Mouse (Mus musculus): ENCODE measurements around the gene Nup35. TPM values are rescaled to one million over a fixed set of nuclear protein-coding genes. Genes with fewer than 3 reads are reported as not detected.

Gene Nup35
- total and polyA plus RNA-seq, 2 experiments from 2014 or later = 30.4 to 48.1 TPM

DNA sequence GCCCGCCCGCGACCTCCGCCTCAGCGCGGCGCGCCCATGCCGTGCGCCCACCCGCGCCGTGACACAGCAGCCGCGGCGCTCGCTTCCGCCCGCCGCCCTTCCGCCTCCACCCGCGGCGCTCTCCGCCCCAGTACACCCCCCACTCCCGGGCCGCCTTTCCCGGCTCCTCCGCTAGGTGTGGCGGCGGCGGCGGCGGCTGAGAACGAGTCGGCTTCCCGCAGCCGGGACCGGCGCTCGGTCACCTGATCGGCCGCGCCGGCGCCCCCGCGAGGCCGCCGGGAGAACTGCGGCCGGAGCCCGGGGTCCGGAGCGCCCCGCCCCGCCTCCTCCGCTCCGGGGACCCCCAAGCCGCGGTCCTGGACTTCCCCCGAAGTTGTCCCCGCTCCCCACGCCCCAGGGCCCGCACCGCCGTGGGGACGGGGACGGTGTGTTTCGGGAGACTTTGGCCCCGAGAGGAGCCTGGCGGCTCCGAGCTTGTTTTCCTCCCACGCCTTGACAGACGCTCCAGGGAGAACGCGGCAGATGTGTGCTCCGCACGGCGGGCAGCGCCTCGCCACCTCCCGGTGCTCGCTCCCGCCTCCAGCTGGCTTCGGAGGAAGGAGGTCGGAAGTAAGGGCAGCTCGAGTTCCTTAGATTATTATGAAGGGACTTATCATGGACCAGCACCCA lies 35.9 kb upstream of the Nup35 start, which contains the start of gene Nckap1:
Nckap1 (minus strand) TSS at position 338 of the 669 bp plus-strand sequence.
- peak within 1 kb of the TSS; percentile 99 for H3K9ac ChIP-seq (replicated peaks; ENCODE audit: low read length)
- H3K36me3 ChIP-seq (ENCODE audit: insufficient read depth, low read length) = no peaks in the 10 kb centered on the region
- H3K27me3 ChIP-seq (ENCODE audit: insufficient read depth, low read length) = no peaks in the 10 kb centered on the region
- TF ChIP-seq CTCF (IDR thresholded peaks at IDR 0.05; ENCODE audit: low read depth) = peak; percentile 43
- under 1% methylated on average over 73 of the region's 88 CpGs for WGBS
- peak within 1 kb of the TSS; percentile 99 for H3K27ac ChIP-seq
- peak within 1 kb of the TSS; percentile 67 for H3K4me2 ChIP-seq (ENCODE audit: low read depth, low read length)
- DNase-seq (ENCODE audit: low spot score) (peak; percentile 92), ATAC-seq (peak; percentile 96)
- H3K9me3 ChIP-seq (ENCODE audit: low read length) = no peaks in the 10 kb centered on the region
- H3K4me1 ChIP-seq (ENCODE audit: insufficient read depth, low read length) = peaks cover 10% of the 10 kb centered on the region
- H3K4me3 ChIP-seq (ENCODE audit: low read length) = peak within 1 kb of the TSS; percentile 92

DNA sequence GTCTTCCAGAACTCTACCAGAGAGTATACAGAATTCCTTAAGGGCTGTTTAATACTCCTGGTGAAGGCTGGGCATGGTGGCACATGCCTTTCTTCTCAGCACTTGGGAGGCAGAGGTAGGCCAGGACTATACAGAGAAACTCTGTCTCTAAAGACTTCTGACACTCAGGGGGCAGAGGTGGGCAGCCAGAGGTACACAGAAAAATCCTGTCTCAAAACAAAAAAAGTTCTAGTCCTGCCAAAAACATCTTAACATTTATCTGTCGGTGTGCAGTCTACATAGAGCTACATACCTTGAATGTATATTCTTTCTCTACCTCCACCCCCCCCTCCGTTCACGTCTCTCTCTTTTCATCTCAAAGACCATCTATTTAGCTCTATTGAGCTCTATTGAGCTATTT lies 34.7 kb upstream of the Nup35 start:
- DNase-seq (ENCODE audit: low spot score) = no peak

DNA sequence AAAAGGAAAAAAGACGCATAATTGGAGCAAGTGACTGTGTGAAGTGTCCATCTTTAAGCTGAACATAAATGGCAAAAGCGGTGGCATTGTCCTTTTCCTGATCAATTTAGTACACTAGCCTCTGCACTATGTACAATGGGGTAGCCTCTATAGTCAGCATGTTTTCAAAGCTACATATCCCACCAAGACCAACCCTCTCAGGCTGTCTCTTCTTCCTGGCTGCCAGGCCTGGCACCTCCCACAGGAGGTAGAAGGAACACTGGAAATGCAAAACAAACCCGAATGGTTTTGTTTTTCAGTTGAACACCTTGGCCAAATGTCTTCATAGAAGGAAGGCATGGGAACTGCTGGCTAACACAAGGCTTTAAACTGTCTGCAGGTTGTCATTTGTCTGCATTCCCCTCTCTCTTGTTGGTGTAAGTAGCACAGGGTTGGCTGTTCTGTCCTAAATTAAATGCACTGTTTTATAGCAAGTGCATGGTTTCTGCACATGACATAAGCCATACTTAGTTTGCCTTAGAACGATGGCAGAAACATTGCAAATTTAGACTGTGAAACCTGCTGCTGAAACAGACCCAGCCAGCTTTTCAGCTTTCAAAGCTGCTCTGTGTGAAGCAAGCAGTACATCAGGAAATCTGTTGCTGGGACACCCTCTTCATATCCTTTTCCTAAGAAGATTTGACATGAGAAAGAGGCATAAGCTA lies 22.7 kb upstream of the Nup35 start:
- TF ChIP-seq CTCF (IDR thresholded peaks at IDR 0.05; ENCODE audit: low read depth) = no peak
- Histone ChIP-seq H3K4me3 (ENCODE audit: low read length) (no peak overlapping the region), H3K36me3 (ENCODE audit: insufficient read depth, low read length) (no peaks in the 10 kb centered on the region), H3K4me2 (ENCODE audit: low read depth, low read length) (no peak overlapping the region), H3K4me1 (ENCODE audit: insufficient read depth, low read length) (no peaks in the 10 kb centered on the region), H3K9ac (replicated peaks; ENCODE audit: low read length) (no peak overlapping the region), H3K9me3 (ENCODE audit: low read length) (no peaks in the 10 kb centered on the region), H3K27me3 (ENCODE audit: insufficient read depth, low read length) (no peaks in the 10 kb centered on the region), H3K27ac (no peak overlapping the region)
- no peak for DNase-seq (ENCODE audit: low spot score)
- 71% methylated on average over 4 of the region's 4 CpGs for WGBS
- ATAC-seq = no peak

More for the DNA sequence above, 34.7 kb upstream of the Nup35 start:
- Histone ChIP-seq H3K36me3 (ENCODE audit: insufficient read depth, low read length) (no peaks in the 10 kb centered on the region), H3K27ac (no peak overlapping the region), H3K4me3 (ENCODE audit: low read length) (no peak overlapping the region), H3K9me3 (ENCODE audit: low read length) (no peaks in the 10 kb centered on the region), H3K4me2 (ENCODE audit: low read depth, low read length) (no peak overlapping the region), H3K9ac (replicated peaks; ENCODE audit: low read length) (no peak overlapping the region), H3K27me3 (ENCODE audit: insufficient read depth, low read length) (no peaks in the 10 kb centered on the region), H3K4me1 (ENCODE audit: insufficient read depth, low read length) (peaks cover 10% of the 10 kb centered on the region)
- no peak for TF ChIP-seq CTCF (IDR thresholded peaks at IDR 0.05; ENCODE audit: low read depth)
- 83% methylated on average over 3 of the region's 3 CpGs for WGBS
- ATAC-seq = no peak

DNA sequence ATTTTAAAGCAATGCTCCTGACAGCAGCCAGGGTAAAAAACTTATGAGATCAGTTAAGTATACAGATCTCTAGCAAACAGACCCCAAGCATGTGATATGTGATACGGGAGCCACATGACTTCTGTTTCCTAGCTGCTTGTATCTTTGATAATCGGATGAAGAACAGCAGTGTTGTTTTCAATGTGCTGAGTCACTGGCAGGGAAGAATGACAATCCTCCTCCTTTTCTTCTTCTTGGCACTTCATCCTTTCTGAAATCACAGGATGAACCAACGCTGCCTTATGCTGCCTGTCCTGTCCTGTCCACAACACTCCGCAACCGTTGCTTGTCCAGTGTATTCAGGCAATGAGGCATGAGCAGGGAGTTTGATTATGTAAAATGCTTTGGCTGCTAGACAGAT lies 20.1 kb upstream of the Nup35 start:
- 61% methylated on average over 5 of the region's 5 CpGs for WGBS
- H3K4me3 ChIP-seq (ENCODE audit: low read length) = no peak overlapping the region
- no peak for DNase-seq (ENCODE audit: low spot score)
- no peak for ATAC-seq
- H3K9me3 ChIP-seq (ENCODE audit: low read length) = no peaks in the 10 kb centered on the region
- no peaks in the 10 kb centered on the region for H3K36me3 ChIP-seq (ENCODE audit: insufficient read depth, low read length)
- no peaks in the 10 kb centered on the region for H3K27me3 ChIP-seq (ENCODE audit: insufficient read depth, low read length)
- TF ChIP-seq CTCF (IDR thresholded peaks at IDR 0.05; ENCODE audit: low read depth) = no peak
- H3K4me1 ChIP-seq (ENCODE audit: insufficient read depth, low read length) = no peaks in the 10 kb centered on the region
- H3K27ac ChIP-seq = no peak overlapping the region
- H3K4me2 ChIP-seq (ENCODE audit: low read depth, low read length) = no peak overlapping the region
- H3K9ac ChIP-seq (replicated peaks; ENCODE audit: low read length) = no peak overlapping the region

DNA sequence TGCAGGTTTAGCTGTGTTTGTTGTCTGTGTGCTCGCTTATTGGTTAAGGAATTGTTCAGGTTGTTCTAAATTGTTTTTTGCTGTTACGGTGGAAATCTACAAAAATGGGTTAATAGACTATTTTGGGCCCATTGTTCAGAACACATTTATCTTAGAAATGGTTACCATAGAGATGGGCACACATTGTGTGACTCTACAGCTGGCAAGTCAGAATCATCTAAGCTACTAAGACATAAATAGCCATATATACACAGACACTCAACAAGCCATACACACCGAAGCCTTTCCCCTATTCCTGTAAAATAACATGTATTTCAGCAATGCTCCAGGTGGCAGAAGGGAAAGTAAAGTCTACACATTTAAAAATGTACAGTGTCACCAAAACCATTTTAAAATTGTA lies 17.2 kb upstream of the Nup35 start:
- ATAC-seq (no peak), DNase-seq (ENCODE audit: low spot score) (no peak)
- no peaks in the 10 kb centered on the region for H3K36me3 ChIP-seq (ENCODE audit: insufficient read depth, low read length)
- 74% methylated on average over 3 of the region's 3 CpGs for WGBS
- no peak overlapping the region for H3K27ac ChIP-seq
- no peak overlapping the region for H3K9ac ChIP-seq (replicated peaks; ENCODE audit: low read length)
- H3K4me1 ChIP-seq (ENCODE audit: insufficient read depth, low read length) = no peaks in the 10 kb centered on the region
- no peak overlapping the region for H3K4me3 ChIP-seq (ENCODE audit: low read length)
- no peaks in the 10 kb centered on the region for H3K9me3 ChIP-seq (ENCODE audit: low read length)
- H3K4me2 ChIP-seq (ENCODE audit: low read depth, low read length) = no peak overlapping the region
- H3K27me3 ChIP-seq (ENCODE audit: insufficient read depth, low read length) = no peaks in the 10 kb centered on the region
- no peak for TF ChIP-seq CTCF (IDR thresholded peaks at IDR 0.05; ENCODE audit: low read depth)

DNA sequence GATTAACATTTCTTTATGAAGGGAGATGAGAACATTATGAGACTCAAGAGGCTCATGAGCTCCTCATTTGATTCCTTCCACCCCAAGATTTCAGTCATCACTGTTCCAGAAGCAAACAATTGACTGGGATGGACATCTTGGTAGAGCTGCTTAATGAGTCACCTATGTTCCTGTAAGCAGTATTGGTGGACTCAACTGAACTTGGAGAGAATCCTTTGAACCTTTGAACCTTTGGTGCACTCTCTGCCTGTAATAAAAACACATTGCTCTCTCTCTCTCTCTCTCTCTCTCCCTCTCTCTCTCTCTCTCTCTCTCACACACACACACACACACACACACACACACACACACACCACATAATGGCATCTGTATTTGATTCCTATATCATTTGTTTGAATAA lies 16.4 kb upstream of the Nup35 start:
- H3K27me3 ChIP-seq (ENCODE audit: insufficient read depth, low read length) = no peaks in the 10 kb centered on the region
- no peaks in the 10 kb centered on the region for H3K4me1 ChIP-seq (ENCODE audit: insufficient read depth, low read length)
- H3K4me3 ChIP-seq (ENCODE audit: low read length) = no peak overlapping the region
- no peak overlapping the region for H3K27ac ChIP-seq
- H3K9ac ChIP-seq (replicated peaks; ENCODE audit: low read length) = no peak overlapping the region
- H3K4me2 ChIP-seq (ENCODE audit: low read depth, low read length) = no peak overlapping the region
- TF ChIP-seq CTCF (IDR thresholded peaks at IDR 0.05; ENCODE audit: low read depth) = no peak
- ATAC-seq = no peak
- no peak for DNase-seq (ENCODE audit: low spot score)
- no peaks in the 10 kb centered on the region for H3K36me3 ChIP-seq (ENCODE audit: insufficient read depth, low read length)
- no peaks in the 10 kb centered on the region for H3K9me3 ChIP-seq (ENCODE audit: low read length)

DNA sequence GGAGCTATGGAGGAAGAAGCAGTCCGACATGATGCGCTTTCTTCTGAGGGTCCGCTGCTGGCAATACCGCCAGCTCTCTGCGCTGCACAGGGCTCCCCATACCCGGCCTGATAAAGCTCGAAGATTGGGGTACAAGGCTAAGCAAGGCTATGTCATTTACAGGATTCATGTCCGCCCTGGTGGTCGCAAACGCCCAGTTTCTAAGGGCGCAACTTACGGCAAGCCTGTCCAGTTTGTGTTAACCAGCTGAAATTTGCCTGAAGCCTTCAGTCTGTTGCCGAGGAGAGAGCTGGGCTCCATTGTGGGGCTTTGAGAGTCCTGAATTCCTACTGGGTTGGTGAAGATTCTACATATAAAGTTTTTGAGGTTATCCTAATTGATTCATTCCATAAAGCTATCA lies 14.3 kb upstream of the Nup35 start:
- Histone ChIP-seq H3K36me3 (ENCODE audit: insufficient read depth, low read length) (no peaks in the 10 kb centered on the region), H3K4me1 (ENCODE audit: insufficient read depth, low read length) (no peaks in the 10 kb centered on the region), H3K4me2 (ENCODE audit: low read depth, low read length) (no peak overlapping the region), H3K4me3 (ENCODE audit: low read length) (no peak overlapping the region), H3K9me3 (ENCODE audit: low read length) (no peaks in the 10 kb centered on the region), H3K27me3 (ENCODE audit: insufficient read depth, low read length) (no peaks in the 10 kb centered on the region), H3K9ac (replicated peaks; ENCODE audit: low read length) (no peak overlapping the region), H3K27ac (no peak overlapping the region)
- TF ChIP-seq CTCF (IDR thresholded peaks at IDR 0.05; ENCODE audit: low read depth) = no peak
- DNase-seq (ENCODE audit: low spot score) (no peak), ATAC-seq (no peak)
- WGBS = 91% methylated on average over 13 of the region's 13 CpGs

All from hindbrain, postnatal 0 days (tissue).